25 mouse cellular contexts compared by ENCODE assay signal in the genomic region with DNA sequence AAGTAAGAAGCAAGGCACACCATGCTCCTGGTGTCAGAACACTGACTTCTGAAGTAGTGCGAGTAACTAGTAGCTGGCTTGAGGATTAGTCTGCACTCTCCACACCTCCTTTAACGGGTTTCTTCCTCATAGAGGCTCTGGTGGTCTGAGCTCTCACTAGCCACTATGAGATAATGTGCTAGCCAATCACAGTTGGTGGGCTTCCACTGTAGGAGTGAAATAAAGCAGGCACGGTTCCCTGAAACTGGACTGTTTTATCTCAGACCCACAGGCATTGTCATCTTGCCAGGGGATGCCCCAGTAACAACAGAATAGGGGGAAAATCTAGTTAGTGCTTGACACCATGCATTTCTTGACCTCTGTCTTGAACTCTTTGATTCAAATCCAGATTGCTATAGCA.
DNase-seq lines count a peak whose midpoint lies in the region; ATAC-seq and TF ChIP-seq lines count a peak whose summit lies in the region.
"Had no signal": no experiment of that assay in that cellular context is flagged by ENCODE, and none has a peak within 500 bp of the region (broad histone marks: within the 10 kb centered on the region; RNA-seq: fewer than 3 reads in every experiment).

No protein-coding gene starts in this region.

- intact Hi-C loops in left cerebral cortex, postnatal 4 days (cut with DNase I), result no loop called here
- intact Hi-C loops in left cerebral cortex, adult 2 months (cut with DNase I), result no loop called here

- peak; percentile 14 for DNase-seq in left cerebral cortex, postnatal 4 days
- no peak for DNase-seq in left cerebral cortex, adult 2 months (ENCODE audit: extremely low spot score in 1 of 2, low spot score in 2 of 2)
- peak; percentile 46 for DNase-seq in MN1 (ENCODE audit: low spot score)
- no peak for DNase-seq in layer of hippocampus, postnatal 10 days (ENCODE audit: low spot score in 2 of 2)
- DNase-seq in lung, postnatal 14 days, result no peak
- DNase-seq: adrenal gland, adult 2 months; adrenal gland, postnatal 14 days; cerebellum, adult 11 months; cerebellum, adult 2 months; cerebellum, postnatal 36 days; gastrocnemius, postnatal 10 days; gastrocnemius, postnatal 36 days; heart, adult 2 months; heart, postnatal 14 days; heart, postnatal 4 days had no signal

- no peak overlapping the region for H3K27ac ChIP-seq in left cerebral cortex, adult 2 months
- H3K27ac ChIP-seq: forebrain, embryonic 10.5 days; forebrain, embryonic 13.5 days; heart, adult 2 months; heart, embryonic 10.5 days; heart, embryonic 13.5 days; hindbrain, embryonic 14.5 days; hindbrain, postnatal 0 days had no signal

- no peak for TF ChIP-seq CTCF in left cerebral cortex, adult 2 months (IDR thresholded peaks at IDR 0.05)

- no peak overlapping the region for H3K4me3 ChIP-seq in left cerebral cortex, adult 2 months
- H3K4me3 ChIP-seq: forebrain, embryonic 10.5 days; forebrain, embryonic 13.5 days; heart, adult 2 months; heart, embryonic 10.5 days; heart, embryonic 13.5 days had no signal

- ATAC-seq in megakaryocyte-erythroid progenitor cell, adult 5-6 weeks (replicated peaks; ENCODE audit: low FRiP score, low TSS enrichment, poor library complexity, severe bottlenecking), result peak; percentile 90
- ATAC-seq: CD4-positive, CD25-positive, alpha-beta regulatory T cell, adult 4 months; forebrain, embryonic 13.5 days; forebrain, embryonic 16.5 days; hindbrain, postnatal 0 days; inflammation-experienced regulatory T-cells, adult 6 months had no signal

Comparison
In these comparisons a context has a peak if more than half of its experiments do, and no peak if none do; other contexts are left out.
1. DNase-seq: peak in left cerebral cortex, postnatal 4 days (single experiment) and MN1 (single experiment); none in left cerebral cortex, adult 2 months (0 of 2), layer of hippocampus, postnatal 10 days (0 of 2) and lung, postnatal 14 days (single experiment).